Mouse (Mus musculus) ES-E14 (cell line): ENCODE results near the gene Jup.
"Not testable (repeated sequence)": the region's sequence is repeated elsewhere in the genome, so short reads cannot be mapped to it uniquely, and the experiment has no call there.

Experiments used
- CHD2 ChIP-seq: IDR thresholded peaks from 2 replicates; pipeline ENCODE4 v1.6.1; 2014; ENCODE audit warnings: mild to moderate bottlenecking, low read depth, low read length, inconsistent platforms
- HCFC1 ChIP-seq: IDR thresholded peaks from 2 replicates; pipeline ENCODE4 v1.6.1; 2012; ENCODE audit warnings: low read length, inconsistent platforms, borderline replicate concordance; ENCODE audit not compliant: insufficient read depth
- MAFK ChIP-seq: IDR thresholded peaks from 2 replicates; pipeline ENCODE4 v1.6.1; 2014; ENCODE audit warnings: mild to moderate bottlenecking, low read depth, low read length, inconsistent platforms; ENCODE audit not compliant: insufficient read depth
- ZC3H11A ChIP-seq: IDR thresholded peaks from 2 replicates; pipeline ENCODE4 v1.6.1; 2012; ENCODE audit warnings: low read depth, mild to moderate bottlenecking, inconsistent platforms, low read length, borderline replicate concordance
- ZNF384 ChIP-seq: IDR thresholded peaks from 2 replicates; pipeline ENCODE4 v1.6.1; 2012; ENCODE audit warnings: low read depth, low read length, inconsistent platforms

- TF ChIP-seq HCFC1, ZC3H11A, CHD2, ZNF384, MAFK: not testable (repeated sequence)
Measured at GRCm38 (mm10) chr11:100361059-100361458, 36.5 kb downstream of the Jup start.
